Mouse (Mus musculus) ES-CJ7 (cell line): Measurements from ENCODE around the gene Cwc22.
"Not testable (repeated sequence)": the region's sequence is repeated elsewhere in the genome, so short reads cannot be mapped to it uniquely, and the experiment has no call there.

Experiments used
- DNase-seq: peaks from one replicate; pipeline ENCODE4 v3.0.0; 2011; ENCODE audit warnings: low read depth, low spot score

Cwc22 gene

GRCm38 (mm10) chr2:77897988-77898387, 48.2 kb downstream of the Cwc22 start:
- no peak for DNase-seq

DNA sequence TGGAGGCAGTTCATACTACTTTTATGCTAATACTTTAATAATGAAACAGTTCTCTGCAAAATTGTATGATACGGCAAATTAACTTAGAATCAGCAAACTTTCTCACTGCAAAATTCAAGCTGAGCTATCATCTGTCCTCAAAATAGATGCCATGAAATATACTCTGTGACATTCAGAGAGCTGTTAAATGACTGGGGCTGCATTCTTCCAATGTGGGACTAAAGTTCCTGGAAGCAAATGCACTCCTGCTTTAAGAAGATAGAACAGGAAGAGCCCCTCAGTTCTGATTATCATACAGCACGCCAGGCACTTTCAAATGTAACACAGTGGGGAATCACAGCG, 48.6 kb downstream of the Cwc22 start:
- no peak for DNase-seq

GRCm38 (mm10) chr2:77896843-77897557, 49.2 kb downstream of the Cwc22 start:
- DNase-seq = no peak

- not testable (repeated sequence) for DNase-seq
Observed at GRCm38 (mm10) chr2:77895906-77896570, 50.1 kb downstream of the Cwc22 start.

- no peak for DNase-seq
Observed at GRCm38 (mm10) chr2:77894896-77895295, 51.3 kb downstream of the Cwc22 start.

DNA sequence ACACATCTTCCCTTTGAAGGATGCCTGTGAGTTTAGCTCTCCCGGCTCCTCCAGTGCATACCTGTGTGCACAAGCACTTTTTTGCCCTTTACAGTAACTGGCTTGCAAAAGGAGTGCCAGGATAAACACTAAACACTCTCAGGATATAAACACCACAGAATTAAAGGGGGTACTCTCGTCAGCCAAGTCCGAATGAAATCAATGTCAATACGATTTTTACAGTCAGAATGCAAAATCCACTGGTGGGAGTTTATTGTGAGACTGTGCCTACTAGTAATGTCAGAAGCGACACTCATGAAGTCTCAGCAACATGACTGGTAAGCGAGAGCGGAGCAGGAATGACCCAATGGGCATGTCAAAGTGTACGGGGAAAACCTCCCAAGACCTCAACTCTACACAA, 52.7 kb downstream of the Cwc22 start:
- DNase-seq = no peak

DNA sequence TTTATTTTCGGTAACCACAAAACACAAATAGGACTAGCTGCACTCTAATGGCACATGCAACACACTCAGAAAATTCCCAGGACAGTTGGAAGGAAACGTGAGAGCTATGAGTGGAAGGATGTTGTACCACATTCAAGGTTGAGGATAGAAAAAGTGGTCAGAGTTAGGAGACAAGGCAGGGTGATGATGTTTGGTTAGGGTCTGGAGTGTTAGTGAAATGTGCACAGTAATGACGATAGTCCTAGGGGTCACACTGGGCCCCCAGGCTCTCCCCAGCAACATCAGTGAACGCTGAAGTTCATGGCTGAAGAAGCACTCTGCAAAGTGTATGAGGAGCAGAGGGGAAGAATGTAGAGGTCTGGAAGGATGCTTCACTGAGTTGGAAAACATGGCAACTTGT, 53.6 kb downstream of the Cwc22 start:
- no peak for DNase-seq

GRCm38 (mm10) chr2:77890836-77891438, 55.2 kb downstream of the Cwc22 start:
- DNase-seq = no peak

DNA sequence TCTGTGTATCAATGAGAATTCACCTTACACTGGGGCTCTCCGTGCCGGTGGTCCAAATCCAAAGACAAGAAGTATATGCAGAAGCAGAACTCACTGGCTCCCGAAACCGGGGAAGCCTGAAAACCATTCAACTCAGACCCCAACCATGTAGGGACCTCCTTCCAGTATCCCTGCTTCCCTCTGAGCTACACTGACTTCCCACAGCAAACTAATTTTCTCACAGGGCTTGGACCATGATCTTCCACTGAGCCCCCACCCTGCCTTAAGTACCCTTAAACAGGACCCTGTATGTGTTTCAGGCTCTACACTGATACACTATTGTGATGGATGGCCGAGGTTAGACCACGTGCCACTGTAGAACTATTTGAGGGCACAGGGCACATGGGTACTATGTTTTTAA, 56.2 kb downstream of the Cwc22 start:
- no peak for DNase-seq

DNA sequence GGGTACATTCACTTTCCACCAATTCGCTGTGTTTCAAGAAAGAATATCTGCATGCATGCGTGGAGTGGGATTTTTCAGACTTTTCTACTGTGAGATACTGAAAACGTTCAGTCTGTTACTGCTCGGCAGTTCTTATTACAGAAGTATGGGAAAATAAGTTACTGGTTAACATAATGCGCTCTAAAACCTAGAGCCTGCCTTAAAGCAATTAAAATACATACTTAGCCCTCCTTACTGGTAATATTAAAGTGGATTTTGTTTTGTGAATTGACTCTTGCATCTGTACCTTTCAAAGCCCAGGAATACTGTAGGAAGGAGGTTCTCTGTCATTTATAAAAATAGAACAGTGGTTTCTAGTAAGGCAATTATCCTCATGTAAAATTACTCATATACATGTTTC, 56.8 kb downstream of the Cwc22 start:
- no peak for DNase-seq

- no peak for DNase-seq
Observed at GRCm38 (mm10) chr2:77888826-77889225, 57.3 kb downstream of the Cwc22 start.

DNA sequence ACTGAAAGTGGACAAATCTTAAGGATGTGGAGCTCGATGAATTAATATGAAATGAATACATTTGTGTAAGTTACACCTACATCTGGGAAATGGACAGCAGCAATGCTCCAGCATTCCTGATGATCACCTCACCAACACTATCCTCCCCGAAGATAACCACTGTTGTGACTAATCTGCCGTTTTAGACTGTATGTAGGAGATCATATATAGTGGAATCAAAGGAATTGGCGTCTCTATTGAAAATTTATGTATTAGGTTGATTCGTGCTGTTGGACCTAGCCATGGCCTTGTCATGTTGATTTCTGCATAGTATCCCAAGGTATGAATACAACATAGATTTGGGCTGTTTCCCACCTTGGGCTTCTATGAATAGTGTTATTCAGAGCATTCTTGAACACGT, 58.1 kb downstream of the Cwc22 start:
- no peak for DNase-seq

DNA sequence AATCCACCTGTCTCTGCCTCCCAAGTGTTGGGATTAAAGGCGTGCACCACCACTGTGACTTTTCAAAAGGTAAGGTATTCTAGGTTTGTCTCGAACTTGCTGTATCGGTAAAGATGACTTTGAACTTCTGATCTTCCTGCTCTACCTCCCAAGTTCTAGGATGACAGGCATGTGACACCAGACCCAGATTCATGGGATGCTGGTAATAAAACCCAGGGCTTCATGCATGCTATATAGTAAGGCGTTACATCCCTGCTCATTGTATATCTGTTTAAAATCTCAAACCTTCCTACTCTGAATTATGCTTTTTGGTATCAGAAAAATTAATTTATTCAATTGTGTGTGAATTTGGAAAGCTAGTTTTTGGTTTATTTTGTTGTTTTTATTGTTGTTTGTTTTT, 59.0 kb downstream of the Cwc22 start:
- DNase-seq = no peak

- no peak for DNase-seq
Observed at GRCm38 (mm10) chr2:77885491-77886130, 60.6 kb downstream of the Cwc22 start.

DNA sequence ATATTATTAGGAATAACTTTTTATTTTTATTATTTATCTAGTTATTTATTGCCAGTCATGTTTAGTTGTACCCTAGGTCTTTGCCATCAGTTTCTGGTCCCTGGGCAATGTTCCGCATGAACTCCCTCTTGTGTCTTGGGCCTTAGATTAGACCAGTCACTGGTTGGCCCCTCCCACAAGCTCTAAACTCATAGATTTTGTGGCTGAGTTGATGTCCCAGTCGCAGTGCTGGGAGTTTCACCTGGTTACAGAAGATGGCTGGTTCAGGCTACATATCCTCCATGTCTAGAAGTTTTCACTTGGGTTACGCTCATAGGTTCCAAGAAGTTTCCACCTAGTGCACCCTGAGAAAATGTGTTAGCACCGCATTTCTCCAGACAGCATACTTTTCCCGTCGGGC, 61.1 kb downstream of the Cwc22 start:
- no peak for DNase-seq

DNA sequence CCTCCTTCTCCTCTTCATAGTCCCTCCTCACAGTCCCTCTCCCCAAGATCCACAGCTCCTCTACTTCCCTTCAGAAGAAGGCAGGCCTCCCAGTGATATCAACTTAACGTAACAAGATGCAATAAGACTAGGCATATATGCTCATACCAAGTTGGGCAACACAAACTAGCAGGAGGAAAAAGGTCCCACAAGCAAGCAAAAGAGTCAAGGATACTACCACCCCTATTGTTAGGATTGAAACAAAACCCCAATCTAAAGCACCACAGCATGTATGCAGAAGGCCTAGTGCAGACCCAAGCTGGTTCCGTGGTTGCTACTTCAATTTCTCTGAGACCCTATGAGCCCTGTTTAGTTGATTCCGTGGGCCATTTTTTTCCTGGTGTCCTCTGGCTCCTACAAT, 61.7 kb downstream of the Cwc22 start:
- no peak for DNase-seq

- no peak for DNase-seq
Observed at GRCm38 (mm10) chr2:77882961-77883360, 63.2 kb downstream of the Cwc22 start.

DNA sequence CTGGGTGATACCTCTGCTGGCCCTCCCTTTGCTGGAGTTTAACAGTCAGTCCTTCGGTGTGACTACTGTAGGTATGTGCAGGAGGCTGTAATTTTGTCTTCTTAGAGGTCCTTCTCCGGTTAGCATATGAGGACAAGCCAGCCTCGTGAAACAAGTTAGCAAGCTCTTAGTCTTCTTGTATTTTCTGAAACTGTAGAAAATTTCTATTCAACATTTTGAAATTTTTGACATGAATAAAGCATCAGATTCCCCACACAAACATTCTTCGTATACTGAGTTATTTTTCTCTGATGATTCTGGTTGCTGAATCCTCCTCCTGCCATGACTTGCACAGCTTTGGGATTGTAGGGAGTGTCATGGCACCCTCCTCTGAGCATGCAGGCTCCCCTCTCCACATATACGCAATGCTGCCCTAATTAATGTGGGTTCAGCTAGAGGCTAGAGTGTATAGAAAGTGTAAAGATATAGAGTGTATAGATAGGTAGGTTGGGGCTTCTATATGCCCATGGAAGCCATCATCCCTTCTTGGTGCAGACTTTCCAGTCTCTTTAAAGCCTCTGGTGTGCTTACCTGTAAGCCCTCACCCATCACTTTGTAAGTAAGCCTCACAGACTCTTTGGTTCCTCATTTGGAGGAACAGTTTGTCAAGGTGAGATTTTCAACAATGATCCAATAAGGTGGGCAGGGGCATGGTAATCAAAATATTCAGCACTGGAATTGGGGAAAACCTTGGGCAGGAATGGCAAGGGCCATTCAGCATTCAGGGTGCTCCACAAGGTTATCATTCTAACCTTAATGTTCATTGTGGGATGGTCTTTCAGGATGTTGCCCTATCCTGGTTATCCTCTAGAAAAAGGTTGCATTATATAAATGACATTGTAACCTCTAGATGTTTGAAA, 64.6 kb downstream of the Cwc22 start:
- DNase-seq = no peak

DNA sequence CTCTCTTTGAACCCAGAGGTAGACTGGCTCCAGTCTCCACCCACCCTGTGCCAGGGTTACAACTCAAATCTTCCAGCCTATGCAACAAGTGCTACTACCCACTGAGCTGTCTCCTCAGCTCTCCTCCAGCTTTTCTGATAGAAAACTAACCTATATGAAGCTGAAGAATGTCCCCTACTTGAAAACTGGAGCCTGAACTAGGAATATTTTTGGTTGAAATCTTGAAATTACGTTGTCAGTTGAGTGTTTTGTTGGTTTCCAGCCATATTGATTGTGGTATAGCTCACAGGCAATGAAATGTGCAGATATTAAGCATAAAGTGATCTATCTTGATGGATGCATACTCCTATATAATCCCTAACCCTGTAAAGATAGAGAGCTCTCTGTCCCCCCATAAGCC, 65.8 kb downstream of the Cwc22 start:
- no peak for DNase-seq

GRCm38 (mm10) chr2:77879736-77880135, 66.4 kb downstream of the Cwc22 start:
- no peak for DNase-seq

GRCm38 (mm10) chr2:77877156-77877855, 68.9 kb downstream of the Cwc22 start:
- DNase-seq = no peak
